Mouse (Mus musculus) heart, adult 2 months (tissue): ENCODE data around the gene Aldh1l1.

ENCODE experiments used
- CTCF ChIP-seq: fragments of 200-600 bp; IDR thresholded peaks from 2 replicates; pipeline ENCODE4 v1.8.1; 2022; ENCODE audit warnings: antibody characterized with exemption, mild to moderate bottlenecking, moderate library complexity
- POLR2A ChIP-seq: fragments of 200-500 bp; IDR thresholded peaks from 2 replicates; pipeline ENCODE4 v1.6.1; 2011; ENCODE audit warnings: mild to moderate bottlenecking, low read depth, low read length, control low read depth; ENCODE audit not compliant: insufficient read depth

GRCm38 (mm10) chr6:90564240-90564639 lies 78.0 kb downstream of the Aldh1l1 start:
- TF ChIP-seq POLR2A (no peak), CTCF (no peak)
